Mouse (Mus musculus) ovary, adult 2 months (tissue): ENCODE measurements around the gene Vmn2r7. TPM values are rescaled to one million over a fixed set of nuclear protein-coding genes. Genes with fewer than 3 reads are reported as not detected.

Source experiments
- polyA plus RNA-seq: library from polyadenylated mRNA; depleted of rRNA; stranded (reverse); fragments of >200 nt; gene quantifications from 2 replicates; pipeline ENCODE4 v1.2.3, GENCODE M21; 2012; rRNA removed

The Vmn2r7 gene
- polyA plus RNA-seq: not detected in 2 replicates

DNA sequence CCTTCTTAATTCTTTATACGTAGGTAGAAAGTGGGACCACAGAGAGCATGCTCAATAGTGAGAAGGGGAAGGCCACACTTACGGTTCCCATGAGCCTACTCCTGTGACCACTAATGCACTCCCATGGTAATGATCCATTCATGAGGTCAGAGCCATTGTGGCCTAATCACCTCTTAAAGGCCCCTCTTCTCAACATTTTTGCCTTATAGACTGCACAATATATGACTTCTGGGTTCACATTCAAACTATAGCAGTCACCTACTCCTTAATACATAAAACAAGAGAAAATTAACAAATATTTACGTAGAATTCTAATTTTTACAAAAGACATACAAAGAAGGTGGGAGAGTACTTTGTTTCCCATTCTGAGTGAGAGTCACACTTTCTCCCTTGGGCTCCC, at the start of gene Vmn2r7:
Gene Vmn2r7, minus strand, starts transcription at position 101 of the 400 bp plus-strand sequence.

